Mouse (Mus musculus) midbrain, embryonic 13.5 days (tissue): ENCODE results near the gene Tmem167. TPM values are rescaled to one million over a fixed set of nuclear protein-coding genes. Genes with fewer than 3 reads are reported as not detected.

Experiments
- ATAC-seq: fragments of 200-750 bp; cut with Nextera tagmentation; 2 replicates; pipeline ENCODE4 v1.8.0; 2017; ENCODE audit warnings: mild to moderate bottlenecking, moderate TSS enrichment, moderate library complexity
- H3K27ac ChIP-seq: fragments of 300-500 bp; sonication (generic); 2 replicates; pipeline ENCODE4 v1.5.1; 2015; ENCODE audit warnings: inconsistent platforms, mild to moderate bottlenecking, moderate library complexity
- H3K27me3 ChIP-seq: fragments of 300-500 bp; sonication (generic); 2 replicates; pipeline ENCODE4 v1.6.1; 2015; ENCODE audit warnings: mild to moderate bottlenecking, inconsistent platforms
- H3K36me3 ChIP-seq: fragments of 300-500 bp; sonication (generic); 2 replicates; pipeline ENCODE4 v1.6.1; 2015; ENCODE audit warnings: mild to moderate bottlenecking, inconsistent platforms
- H3K4me1 ChIP-seq: fragments of 300-500 bp; sonication (generic); replicated peaks from 2 replicates; pipeline ENCODE4 v1.6.1; 2015; ENCODE audit warnings: inconsistent platforms
- H3K4me2 ChIP-seq: fragments of 300-500 bp; sonication (generic); replicated peaks from 2 replicates; pipeline ENCODE4 v1.6.1; 2015; ENCODE audit warnings: moderate library complexity, mild to moderate bottlenecking, inconsistent platforms
- H3K4me3 ChIP-seq: fragments of 300-500 bp; sonication (generic); replicated peaks from 2 replicates; pipeline ENCODE4 v1.5.1; 2015; ENCODE audit warnings: mild to moderate bottlenecking, inconsistent platforms
- H3K9ac ChIP-seq: fragments of 300-500 bp; sonication (generic); replicated peaks from 2 replicates; pipeline ENCODE4 v1.6.1; 2015; ENCODE audit warnings: mild to moderate bottlenecking, inconsistent platforms
- H3K9me3 ChIP-seq: fragments of 300-500 bp; sonication (generic); 2 replicates; pipeline ENCODE4 v1.6.1; 2016; ENCODE audit warnings: mild to moderate bottlenecking, inconsistent platforms
- WGBS: fragments of 180-500 bp; shearing (Covaris S2); methylation state at CpG from one replicate; pipeline ENCODE4 v1.1.7; 2015; 5-methylcytosine and 5-hydroxymethylcytosine counted together
- polyA plus RNA-seq: library from polyadenylated mRNA; unstranded; fragments of >200 nt; fragmentation: Nextera tagmentation; extraction: Ambion mirVana; gene quantifications from 2 replicates; pipeline ENCODE4 v1.2.1, GENCODE M21; 2015

Gene Tmem167
- polyA plus RNA-seq, 1 experiment from 2014 or later = 50.6 TPM

DNA sequence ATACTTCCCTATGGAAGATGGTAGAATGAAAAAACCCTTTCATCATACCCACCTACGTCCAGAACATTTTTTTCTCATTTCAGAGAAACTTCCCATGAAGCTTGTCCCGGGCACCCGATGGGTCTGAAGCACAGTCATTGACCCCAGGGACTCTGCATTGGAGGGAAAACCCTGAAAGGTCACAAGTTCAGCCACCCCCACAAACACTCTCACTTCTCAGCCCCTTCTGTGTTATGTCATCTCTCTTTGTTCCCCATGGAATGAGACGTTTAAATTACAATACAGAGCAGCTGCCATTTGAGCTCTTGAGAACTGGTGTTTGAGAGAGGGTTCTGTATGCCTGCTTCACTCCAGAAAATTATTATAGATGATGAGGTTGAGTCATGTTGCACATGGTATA, 54.3 kb downstream of the Tmem167 start:
- no peak for ATAC-seq
- no peaks in the 10 kb centered on the region for H3K27me3 ChIP-seq
- no peaks in the 10 kb centered on the region for H3K9me3 ChIP-seq
- H3K9ac ChIP-seq = no peak overlapping the region
- no peak overlapping the region for H3K4me3 ChIP-seq
- H3K4me2 ChIP-seq = no peak overlapping the region
- H3K36me3 ChIP-seq = no peaks in the 10 kb centered on the region
- 0 out of 2 replicates have a peak, but pooled peaks cover 3% of the 10 kb centered on the region for H3K4me1 ChIP-seq
- WGBS = 20% methylated on average over 4 of the region's 4 CpGs
- H3K27ac ChIP-seq = no peak overlapping the region

DNA sequence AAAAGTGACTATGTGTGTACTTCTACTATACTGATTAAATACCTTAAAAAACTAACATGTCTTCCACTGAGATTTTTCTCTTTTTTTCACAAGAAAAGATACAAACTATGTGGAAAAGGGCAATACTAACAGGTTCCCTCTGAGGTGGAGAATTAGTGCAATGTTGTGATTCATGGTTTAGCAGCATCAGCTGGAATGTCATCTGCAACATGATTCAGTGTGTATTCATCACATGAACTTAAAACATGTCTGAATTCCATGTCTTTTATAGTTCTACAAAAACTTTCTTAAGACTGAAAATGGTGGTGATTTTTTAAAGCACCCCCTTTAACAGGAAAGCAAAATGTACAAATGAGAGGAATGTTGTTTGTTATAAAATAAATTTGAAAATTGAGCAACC, 63.0 kb downstream of the Tmem167 start:
- Histone ChIP-seq H3K4me2 (no peak overlapping the region), H3K4me3 (no peak overlapping the region), H3K27ac (no peak overlapping the region), H3K9me3 (no peaks in the 10 kb centered on the region), H3K36me3 (no peaks in the 10 kb centered on the region), H3K9ac (no peak overlapping the region), H3K27me3 (no peaks in the 10 kb centered on the region), H3K4me1 (peaks cover 6% of the 10 kb centered on the region)
- ATAC-seq = no peak

DNA sequence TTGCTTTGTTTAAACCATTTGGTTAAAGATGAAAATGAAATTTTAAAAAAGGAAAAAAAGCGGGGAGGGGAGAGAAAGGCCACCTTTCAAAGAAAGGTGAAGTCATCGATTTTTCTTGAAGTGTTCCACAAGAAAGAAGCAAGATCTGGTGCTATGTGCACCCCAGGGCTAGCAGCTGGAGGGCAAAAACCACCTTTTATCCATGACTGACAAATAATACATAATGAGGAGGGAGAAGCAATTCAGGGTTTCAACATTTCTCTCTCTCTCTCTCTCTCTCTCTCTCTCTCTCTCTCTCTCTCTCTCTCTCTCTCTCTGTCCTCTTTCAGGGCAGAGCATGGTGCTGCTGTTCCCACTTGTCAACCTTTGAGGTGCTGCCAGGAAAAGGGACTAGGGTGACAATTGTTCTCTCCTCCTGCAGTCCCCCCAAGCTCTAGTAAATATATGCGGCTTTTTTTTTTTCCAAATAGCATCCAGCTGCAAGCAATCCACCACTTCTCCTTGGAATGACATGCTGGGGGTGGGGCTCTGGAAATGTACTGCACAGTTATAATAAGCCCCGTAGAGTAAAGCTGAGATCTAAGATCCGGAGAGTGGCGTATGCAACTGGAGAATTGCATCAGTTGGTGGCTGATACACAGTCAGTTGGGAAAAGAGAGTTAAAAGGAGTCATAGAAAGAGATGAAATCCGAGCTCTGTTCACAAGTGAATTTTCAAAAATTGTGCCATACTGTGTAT, 63.8 kb downstream of the Tmem167 start:
- H3K4me3 ChIP-seq = no peak overlapping the region
- H3K4me1 ChIP-seq = peaks cover 6% of the 10 kb centered on the region
- 33% methylated on average over 7 of the region's 7 CpGs for WGBS
- H3K4me2 ChIP-seq = 0 out of 2 replicates have a peak overlapping the region, but pooled peaks have one; percentile 16
- no peak overlapping the region for H3K9ac ChIP-seq
- H3K27me3 ChIP-seq = no peaks in the 10 kb centered on the region
- H3K36me3 ChIP-seq = no peaks in the 10 kb centered on the region
- no peaks in the 10 kb centered on the region for H3K9me3 ChIP-seq
- peak overlapping the region; percentile 52 for H3K27ac ChIP-seq
- ATAC-seq = peak; percentile 93

DNA sequence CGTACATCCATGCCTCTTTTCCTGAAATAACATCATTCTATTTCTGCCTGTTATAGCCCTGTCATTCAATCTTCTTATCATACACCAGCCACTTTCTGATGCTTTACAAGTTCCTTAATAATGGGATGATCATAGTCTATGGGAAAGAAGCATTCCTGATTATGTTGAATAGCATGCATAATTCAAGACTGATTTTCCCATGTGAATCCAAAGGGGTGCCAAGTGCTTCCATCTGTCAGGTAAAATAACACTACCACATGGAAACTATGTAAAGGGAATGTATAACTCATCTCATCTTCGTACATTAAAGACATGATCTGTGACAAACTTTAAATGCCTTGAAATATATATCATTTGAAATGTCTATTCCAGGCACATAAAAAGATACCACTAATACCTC, 75.2 kb downstream of the Tmem167 start:
- no peaks in the 10 kb centered on the region for H3K27me3 ChIP-seq
- WGBS = 83% methylated on average over 2 of the region's 2 CpGs
- H3K4me3 ChIP-seq = no peak overlapping the region
- no peak overlapping the region for H3K4me2 ChIP-seq
- no peak for ATAC-seq
- H3K4me1 ChIP-seq = no peaks in the 10 kb centered on the region
- H3K36me3 ChIP-seq = no peaks in the 10 kb centered on the region
- no peak overlapping the region for H3K9ac ChIP-seq
- H3K9me3 ChIP-seq = no peaks in the 10 kb centered on the region
- H3K27ac ChIP-seq = no peak overlapping the region

DNA sequence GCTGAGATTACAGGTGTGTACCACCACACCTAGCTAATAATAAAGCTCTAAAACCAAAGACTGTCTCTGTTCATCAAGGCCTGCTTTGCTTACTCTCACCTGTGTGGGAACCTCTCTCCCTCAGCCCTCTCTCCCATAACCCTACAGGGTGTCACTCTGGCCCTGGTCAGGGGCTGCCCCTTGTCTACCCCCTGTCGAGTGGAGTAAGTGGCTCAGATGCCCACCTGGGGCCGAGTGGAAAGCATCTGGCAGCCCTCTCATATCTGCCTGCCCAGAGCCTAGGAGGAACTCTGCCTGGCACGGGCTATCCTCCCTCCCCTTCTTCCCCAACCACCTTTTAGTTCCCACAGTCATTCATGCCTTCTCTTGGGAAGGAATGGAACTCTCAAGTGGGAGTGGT, 78.1 kb downstream of the Tmem167 start:
- H3K27ac ChIP-seq = no peak overlapping the region
- no peaks in the 10 kb centered on the region for H3K27me3 ChIP-seq
- H3K4me1 ChIP-seq = no peaks in the 10 kb centered on the region
- no peak; the same call in 1 of the 2 replicates for ATAC-seq
- no peak overlapping the region for H3K4me2 ChIP-seq
- no peaks in the 10 kb centered on the region for H3K9me3 ChIP-seq
- H3K4me3 ChIP-seq = no peak overlapping the region
- WGBS = 52% methylated on average over 3 of the region's 3 CpGs
- H3K9ac ChIP-seq = no peak overlapping the region
- no peaks in the 10 kb centered on the region for H3K36me3 ChIP-seq

DNA sequence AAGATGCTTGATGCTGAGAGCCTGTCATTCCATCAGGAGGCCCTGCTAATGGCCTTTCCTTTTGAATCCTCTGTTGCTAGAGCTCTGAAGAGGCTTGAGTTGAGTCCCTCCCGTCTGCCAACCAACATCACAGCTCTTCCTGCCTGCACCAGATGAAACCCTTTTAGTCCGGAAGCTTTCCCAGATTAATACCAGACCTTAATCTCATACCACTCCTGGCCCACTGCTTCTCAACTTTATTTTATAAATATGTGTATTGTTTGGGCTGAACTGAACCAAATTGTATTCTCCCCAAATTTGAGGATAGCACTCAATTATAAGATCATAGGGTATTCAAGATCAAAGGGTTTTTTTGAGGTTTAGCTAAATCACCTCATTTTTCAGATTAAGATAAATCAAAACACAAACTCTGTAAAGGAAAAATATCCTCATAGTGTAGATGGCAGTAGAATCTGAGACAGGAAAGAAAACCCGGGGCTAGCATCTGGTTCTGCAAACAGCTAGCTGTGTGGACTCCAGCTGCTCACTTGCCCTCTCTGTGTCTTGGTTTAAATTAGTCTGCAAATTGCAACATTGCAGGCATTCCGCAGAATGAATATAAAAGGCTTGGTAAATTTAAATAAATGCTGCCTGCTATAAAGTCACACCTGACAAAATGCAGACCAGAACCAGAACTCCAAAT, 81.3 kb downstream of the Tmem167 start:
- Histone ChIP-seq H3K9me3 (no peaks in the 10 kb centered on the region), H3K4me3 (no peak overlapping the region), H3K27ac (no peak overlapping the region), H3K4me1 (no peaks in the 10 kb centered on the region), H3K27me3 (no peaks in the 10 kb centered on the region), H3K4me2 (no peak overlapping the region), H3K36me3 (no peaks in the 10 kb centered on the region), H3K9ac (no peak overlapping the region)
- 44% methylated on average over 4 of the region's 4 CpGs for WGBS
- ATAC-seq = no peak

DNA sequence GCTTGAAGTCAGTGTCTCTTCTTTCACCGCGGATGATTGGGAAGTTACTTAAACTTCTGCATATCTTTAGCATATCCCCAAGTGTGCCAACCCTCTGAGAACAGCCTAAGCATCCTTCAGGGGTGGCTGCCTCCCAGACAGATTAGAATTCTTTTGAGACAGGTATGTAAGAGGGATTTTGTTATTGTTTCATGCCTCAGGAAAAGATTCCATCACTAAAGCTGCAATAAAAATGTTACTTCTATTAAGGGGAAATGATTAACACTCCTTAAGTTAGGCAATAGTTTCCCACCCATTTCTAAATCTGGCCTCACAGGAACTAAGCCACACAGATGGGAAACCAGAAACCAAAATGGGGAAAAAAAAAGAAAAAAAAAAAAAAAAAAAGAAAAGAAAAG, 81.9 kb downstream of the Tmem167 start:
- ATAC-seq = no peak
- H3K27ac ChIP-seq = no peak overlapping the region
- no peak overlapping the region for H3K9ac ChIP-seq
- WGBS = 27% methylated on average over 2 of the region's 2 CpGs
- no peaks in the 10 kb centered on the region for H3K4me1 ChIP-seq
- no peaks in the 10 kb centered on the region for H3K36me3 ChIP-seq
- no peaks in the 10 kb centered on the region for H3K9me3 ChIP-seq
- no peak overlapping the region for H3K4me3 ChIP-seq
- no peaks in the 10 kb centered on the region for H3K27me3 ChIP-seq
- H3K4me2 ChIP-seq = no peak overlapping the region

DNA sequence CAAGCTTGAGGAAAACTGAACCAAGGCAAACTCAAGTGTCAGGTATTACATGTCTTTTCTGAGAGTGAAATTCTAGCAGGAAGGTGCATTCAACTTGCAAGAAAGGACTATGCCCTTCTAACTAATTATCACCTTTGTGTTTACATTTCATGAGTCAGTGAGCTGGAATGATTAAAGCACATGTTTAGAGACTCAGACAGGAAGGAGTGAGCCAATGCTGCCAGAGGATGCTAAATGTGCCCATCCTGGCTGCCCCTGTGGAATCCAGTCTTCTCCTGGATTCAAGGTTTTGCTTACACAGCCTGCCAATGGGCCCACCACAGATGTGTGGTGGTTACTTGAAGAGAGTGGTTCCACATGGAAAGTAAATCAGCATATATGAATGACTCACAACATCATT, 82.5 kb downstream of the Tmem167 start:
- H3K9me3 ChIP-seq = no peaks in the 10 kb centered on the region
- no peak for ATAC-seq
- no peak overlapping the region for H3K4me3 ChIP-seq
- H3K36me3 ChIP-seq = no peaks in the 10 kb centered on the region
- H3K4me2 ChIP-seq = no peak overlapping the region
- H3K27ac ChIP-seq = no peak overlapping the region
- no peaks in the 10 kb centered on the region for H3K27me3 ChIP-seq
- H3K9ac ChIP-seq = no peak overlapping the region
- no peaks in the 10 kb centered on the region for H3K4me1 ChIP-seq

DNA sequence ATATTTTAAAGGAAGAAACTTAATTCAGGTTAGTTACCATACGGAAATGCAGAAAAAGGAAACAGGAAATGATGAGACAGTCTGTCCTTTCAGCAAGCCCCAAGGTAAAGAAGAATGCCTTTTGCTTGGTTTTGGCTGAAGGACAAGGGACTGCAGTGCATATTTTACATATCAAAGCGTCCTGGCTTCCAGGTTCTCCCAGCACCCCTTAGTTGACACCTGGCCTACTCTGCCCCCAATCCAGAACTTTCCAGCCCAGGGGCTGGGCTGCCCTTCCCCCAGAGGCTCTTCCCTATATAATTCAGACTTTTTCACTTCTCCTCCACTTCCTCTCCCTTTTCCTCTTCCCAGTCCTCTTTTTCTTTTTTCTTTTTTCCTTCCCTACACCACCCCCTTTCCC, 86.7 kb downstream of the Tmem167 start:
- Histone ChIP-seq H3K36me3 (no peaks in the 10 kb centered on the region), H3K9me3 (no peaks in the 10 kb centered on the region), H3K9ac (no peak overlapping the region), H3K27me3 (no peaks in the 10 kb centered on the region), H3K4me1 (no peaks in the 10 kb centered on the region), H3K4me2 (no peak overlapping the region), H3K4me3 (no peak overlapping the region), H3K27ac (no peak overlapping the region)
- 70% methylated on average over 2 of the region's 2 CpGs for WGBS
- ATAC-seq = no peak

DNA sequence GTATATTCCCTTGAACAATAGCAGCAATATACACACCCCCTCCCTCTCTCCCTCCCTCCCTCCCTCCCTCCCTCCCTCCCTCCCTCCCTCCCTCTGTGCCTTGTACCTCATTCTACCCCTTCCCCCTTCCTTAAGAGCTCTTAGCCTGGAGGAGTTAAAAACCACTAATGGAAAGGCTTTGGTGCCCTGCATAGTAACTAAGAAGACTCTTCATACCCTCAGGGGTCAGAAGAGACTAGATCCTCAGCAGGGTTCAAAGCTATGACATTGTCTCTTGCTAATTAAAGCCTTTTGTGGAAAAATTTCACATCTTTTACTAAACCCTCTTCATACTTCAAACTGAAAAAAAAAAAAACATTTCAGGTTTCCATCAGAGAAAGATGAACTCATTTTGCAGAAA, 93.3 kb downstream of the Tmem167 start:
- peak; percentile 79; the same call in 1 of the 2 replicates for ATAC-seq
- no peak overlapping the region for H3K4me3 ChIP-seq

DNA sequence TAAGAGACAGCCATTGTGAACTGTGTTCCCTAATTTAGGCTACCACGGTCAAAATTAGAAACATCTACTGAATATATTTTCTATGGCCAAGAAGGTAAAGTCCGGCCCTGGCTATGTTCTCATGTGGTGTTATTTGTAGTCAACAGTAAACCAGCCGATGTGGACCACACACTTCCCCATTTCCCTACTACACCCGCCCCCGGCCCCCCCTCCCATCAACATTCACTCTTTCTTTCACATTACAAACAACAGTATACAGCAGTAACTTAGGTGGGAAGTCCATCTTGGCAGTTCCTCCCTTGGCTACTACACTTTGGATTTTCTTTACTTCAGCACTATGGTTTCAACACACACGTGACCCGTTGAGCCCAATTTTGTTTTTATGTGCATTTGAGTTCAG, 94.6 kb downstream of the Tmem167 start:
- Histone ChIP-seq H3K27me3 (peaks cover 9% of the 10 kb centered on the region), H3K4me3 (no peak overlapping the region), H3K4me2 (no peak overlapping the region), H3K4me1 (peaks cover 11% of the 10 kb centered on the region; the same call in 1 of the 2 replicates), H3K27ac (no peak overlapping the region), H3K9ac (no peak overlapping the region), H3K36me3 (no peaks in the 10 kb centered on the region), H3K9me3 (no peaks in the 10 kb centered on the region)
- no peak for ATAC-seq
- WGBS = 91% methylated on average over 7 of the region's 7 CpGs

More for the DNA sequence above, 93.3 kb downstream of the Tmem167 start:
- Histone ChIP-seq H3K9me3 (no peaks in the 10 kb centered on the region), H3K9ac (no peak overlapping the region), H3K4me2 (no peak overlapping the region), H3K36me3 (no peaks in the 10 kb centered on the region), H3K27me3 (peaks cover 9% of the 10 kb centered on the region), H3K4me1 (0 out of 2 replicates have a peak, but pooled peaks cover under 1% of the 10 kb centered on the region), H3K27ac (no peak overlapping the region)

DNA sequence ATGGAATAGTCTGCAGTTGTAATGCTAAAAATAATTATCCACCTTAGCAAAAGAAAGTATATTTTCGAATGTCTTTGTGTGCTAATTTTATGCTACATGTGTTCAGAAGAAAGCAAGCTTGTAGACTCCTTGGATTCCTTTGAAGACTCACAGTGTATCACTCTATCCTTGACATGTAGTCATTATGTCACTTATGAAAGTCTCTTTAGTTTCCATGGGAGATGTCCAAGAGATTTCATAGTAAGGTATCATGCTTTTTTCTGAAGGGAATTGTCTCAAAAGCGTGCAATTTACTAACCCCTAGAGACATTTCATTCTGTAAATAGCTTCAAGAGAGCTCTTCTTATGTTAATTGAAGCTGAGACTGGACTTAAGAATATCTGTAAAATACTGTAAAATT, 97.8 kb downstream of the Tmem167 start:
- WGBS = 30% methylated on average over 2 of the region's 2 CpGs
- no peak overlapping the region for H3K27ac ChIP-seq
- ATAC-seq = peak; percentile 69; the same call in 1 of the 2 replicates

More for the DNA sequence above, 97.8 kb downstream of the Tmem167 start:
- Histone ChIP-seq H3K4me2 (no peak overlapping the region), H3K4me1 (peaks cover 11% of the 10 kb centered on the region; the same call in 1 of the 2 replicates), H3K9ac (no peak overlapping the region), H3K27me3 (peaks cover 7% of the 10 kb centered on the region), H3K36me3 (no peaks in the 10 kb centered on the region), H3K9me3 (no peaks in the 10 kb centered on the region), H3K4me3 (no peak overlapping the region)
